Mouse (Mus musculus) gastrocnemius, adult 8-10 months (tissue): ENCODE measurements around the gene Ptges. TPM values are rescaled to one million over a fixed set of nuclear protein-coding genes. Genes with fewer than 3 reads are reported as not detected.

Experiments used
- DNase-seq, 2 experiments: peaks; one replicate each; pipeline ENCODE4 v3.0.0; 2022; ENCODE audit warnings: low spot score in 2 of 2
- total RNA-seq, 4 experiments: library from RNA; stranded (reverse); gene quantifications; 2 replicates each; pipeline ENCODE4 v1.2.4; 2022

Gene Ptges
- total RNA-seq, 4 experiments from 2014 or later, result 2.2 to 2.7 (median 2.4) TPM

- no peak for DNase-seq
These were observed 76.8 kb downstream of the Ptges start for GRCm38 (mm10) chr2:30852771-30853313.

GRCm38 (mm10) chr2:30850581-30850980 is 79.1 kb downstream of the Ptges start:
- no peak for DNase-seq

- DNase-seq, result no peak
These were observed 81.5 kb downstream of the Ptges start for GRCm38 (mm10) chr2:30848184-30848583.

- no peak for DNase-seq
These were observed 82.9 kb downstream of the Ptges start for GRCm38 (mm10) chr2:30846723-30847122.

- DNase-seq, result no peak
These were observed 83.4 kb downstream of the Ptges start for GRCm38 (mm10) chr2:30846236-30846635.

GRCm38 (mm10) chr2:30845152-30846070 is 84.3 kb downstream of the Ptges start:
- no peak for DNase-seq

GRCm38 (mm10) chr2:30842615-30843014 is 87.0 kb downstream of the Ptges start:
- no peak for DNase-seq

Other genes starting within 250 kb of the Ptges start
- 10 to 100 TPM in 2 of 4 experiments, 1 to 10 TPM in 1, under 1 TPM in 1; 0.80 to 25.5 (median 10.2) TPM for gene 1700001O22Rik, start 126.2 kb downstream of the Ptges start, total RNA-seq
- gene Ntmt1, start 122.0 kb downstream of the Ptges start, total RNA-seq, result 10 to 100 TPM in 3 of 4 experiments, 1 to 10 TPM in 1; 9.7 to 14.5 (median 13.3) TPM
- 1 to 10 TPM; 6.3 to 7.9 (median 7.2) TPM for gene Asb6, start 99.5 kb downstream of the Ptges start, total RNA-seq
- 1 to 10 TPM in 1 of 4 experiments, under 1 TPM in 3; 0.65 to 2.0 (median 0.78) TPM for gene Prrx2, start 94.9 kb downstream of the Ptges start, total RNA-seq
- 10 to 100 TPM; 21.9 to 27.4 (median 25.8) TPM for gene Tor1b, start 23.1 kb upstream of the Ptges start, total RNA-seq
- gene Tor1a, start 38.1 kb upstream of the Ptges start, total RNA-seq, result 1 to 10 TPM; 4.3 to 5.6 (median 4.6) TPM
- 10 to 100 TPM; 26.3 to 31.6 (median 28.2) TPM for gene BC005624, start 52.3 kb upstream of the Ptges start, total RNA-seq
- gene Usp20, start 52.4 kb upstream of the Ptges start, total RNA-seq, result 10 to 100 TPM in 3 of 4 experiments, 1 to 10 TPM in 1; 9.3 to 16.2 (median 12.0) TPM
- gene Fnbp1, start 212.1 kb upstream of the Ptges start, total RNA-seq, result 1 to 10 TPM; 4.1 to 10.0 (median 7.6) TPM
- 10 to 100 TPM; 23.1 to 26.2 (median 24.2) TPM for gene Gpr107, start 222.5 kb upstream of the Ptges start, total RNA-seq